Mouse (Mus musculus): ENCODE data around the gene Cdkn1b. TPM values are rescaled to one million over a fixed set of nuclear protein-coding genes. Genes with fewer than 3 reads are reported as not detected.

Cdkn1b gene
- polyA plus RNA-seq, 1 experiment from 2014 or later, result 9.4 TPM

DNA sequence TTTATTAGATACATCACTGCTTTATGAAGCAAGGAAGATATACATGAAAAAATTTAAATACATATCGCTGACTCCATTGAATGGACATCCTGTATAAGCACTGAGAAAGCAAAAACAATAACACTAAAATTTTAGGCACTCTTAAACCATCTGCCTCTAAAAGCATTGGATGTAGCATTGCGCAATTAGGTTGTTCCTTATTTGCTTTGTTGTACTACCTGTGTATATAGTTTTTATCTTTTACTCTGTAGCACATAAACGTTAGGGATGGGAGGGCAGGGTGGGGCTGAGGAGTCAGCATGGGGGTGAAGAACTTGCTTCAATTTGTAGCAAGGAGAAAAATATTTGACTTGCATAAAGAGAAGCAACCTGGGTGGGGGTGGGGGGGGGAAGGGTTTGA, 4.1 kb downstream of the Cdkn1b start:
- ATAC-seq (replicated peaks; ENCODE audit: low FRiP score), result no peak
- H3K4me2 ChIP-seq, result no peak overlapping the region
- peaks cover 24% of the 10 kb centered on the region for H3K4me1 ChIP-seq (replicated peaks; ENCODE audit: control insufficient read depth, insufficient read depth, low read length)
- H3K36me3 ChIP-seq (ENCODE audit: control insufficient read depth, insufficient read depth, low read length), result no peaks in the 10 kb centered on the region; the same call in 1 of the 2 replicates
- H3K9me3 ChIP-seq (ENCODE audit: control insufficient read depth, low read length), result no peaks in the 10 kb centered on the region
- DNase-seq (ENCODE audit: low spot score), result no peak
- WGBS, result 67% methylated on average over 3 of the region's 3 CpGs
- no peak overlapping the region for H3K9ac ChIP-seq (ENCODE audit: low read depth, low read length)
- no peak overlapping the region for H3K27ac ChIP-seq (ENCODE audit: low read depth, low read length)
- H3K27me3 ChIP-seq (replicated peaks; ENCODE audit: control insufficient read depth, insufficient read depth, low read length), result no peaks in the 10 kb centered on the region
- no peak overlapping the region for H3K4me3 ChIP-seq (ENCODE audit: low read depth, low read length)

DNA sequence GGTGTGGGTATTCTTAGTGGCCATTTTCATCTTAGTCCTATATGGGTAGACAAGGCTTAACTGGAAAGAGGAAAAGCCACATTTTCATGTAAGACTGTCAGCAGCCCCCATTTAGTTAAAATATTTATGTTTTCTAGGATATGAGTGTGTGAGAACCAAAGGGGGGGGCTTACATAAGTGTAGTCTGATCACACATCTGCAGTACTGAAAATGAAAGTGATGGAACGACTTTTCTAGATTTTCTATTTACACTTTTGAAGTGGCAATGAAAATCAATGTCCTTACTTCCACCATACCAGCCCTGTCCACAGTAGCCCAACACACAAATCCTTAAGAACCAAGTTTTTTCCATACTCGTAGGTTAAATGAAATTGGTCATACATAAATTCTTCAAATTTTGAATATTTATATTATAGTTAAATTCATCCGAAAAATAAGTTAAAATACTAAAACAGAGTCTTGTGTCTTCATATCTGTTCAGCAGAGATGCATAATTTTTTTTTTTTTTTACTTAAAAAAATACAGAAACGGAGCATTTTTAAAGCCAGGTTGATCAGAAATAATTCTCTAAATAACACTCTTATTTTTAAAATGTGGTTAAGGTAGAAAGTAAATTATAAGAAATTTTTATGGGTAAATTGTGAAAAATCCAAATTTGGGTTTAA, 5.6 kb downstream of the Cdkn1b start:
- H3K36me3 ChIP-seq (ENCODE audit: control insufficient read depth, insufficient read depth, low read length), result no peaks in the 10 kb centered on the region; the same call in 1 of the 2 replicates
- peaks cover 29% of the 10 kb centered on the region for H3K4me1 ChIP-seq (replicated peaks; ENCODE audit: control insufficient read depth, insufficient read depth, low read length)
- DNase-seq (ENCODE audit: low spot score), result no peak
- no peaks in the 10 kb centered on the region for H3K27me3 ChIP-seq (replicated peaks; ENCODE audit: control insufficient read depth, insufficient read depth, low read length)
- no peak overlapping the region for H3K9ac ChIP-seq (ENCODE audit: low read depth, low read length)
- peak overlapping the region; percentile 22; the same call in 1 of the 2 replicates for H3K4me2 ChIP-seq
- ATAC-seq (replicated peaks; ENCODE audit: low FRiP score), result no peak
- no peak overlapping the region for H3K4me3 ChIP-seq (ENCODE audit: low read depth, low read length)
- WGBS, result 68% methylated on average over 4 of the region's 4 CpGs
- no peak overlapping the region for H3K27ac ChIP-seq (ENCODE audit: low read depth, low read length)
- no peaks in the 10 kb centered on the region for H3K9me3 ChIP-seq (ENCODE audit: control insufficient read depth, low read length)

DNA sequence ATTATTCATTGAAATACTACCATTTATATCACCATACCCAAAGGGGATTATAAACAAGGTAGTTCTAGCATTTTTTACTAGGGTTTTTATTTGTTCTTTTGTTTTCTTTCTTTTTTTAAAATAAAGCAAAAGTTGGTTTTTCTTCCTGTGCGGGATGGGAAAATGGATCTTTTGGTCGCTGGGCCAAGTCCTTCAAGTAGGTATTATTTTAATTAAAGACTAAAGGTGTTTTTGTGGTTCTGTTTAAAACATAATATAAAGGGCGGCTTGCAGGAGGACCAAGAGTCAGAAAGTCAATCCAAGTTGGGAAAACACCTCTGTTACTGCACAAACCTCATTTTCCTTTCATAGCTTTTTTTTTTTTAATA, 6.1 kb downstream of the Cdkn1b start:
- no peak for ATAC-seq (replicated peaks; ENCODE audit: low FRiP score)
- Histone ChIP-seq H3K36me3 (ENCODE audit: control insufficient read depth, insufficient read depth, low read length) (no peaks in the 10 kb centered on the region; the same call in 1 of the 2 replicates), H3K4me3 (ENCODE audit: low read depth, low read length) (peak overlapping the region; percentile 75), H3K4me1 (replicated peaks; ENCODE audit: control insufficient read depth, insufficient read depth, low read length) (peaks cover 30% of the 10 kb centered on the region), H3K9me3 (ENCODE audit: control insufficient read depth, low read length) (no peaks in the 10 kb centered on the region), H3K27me3 (replicated peaks; ENCODE audit: control insufficient read depth, insufficient read depth, low read length) (no peaks in the 10 kb centered on the region), H3K4me2 (peak overlapping the region; percentile 90), H3K27ac (ENCODE audit: low read depth, low read length) (peak overlapping the region; percentile 100; the same call in 1 of the 2 replicates), H3K9ac (ENCODE audit: low read depth, low read length) (peak overlapping the region; percentile 94)
- no peak for DNase-seq (ENCODE audit: low spot score)
- WGBS, result 25% methylated on average over 3 of the region's 3 CpGs

- H3K4me2 ChIP-seq, result peak overlapping the region; percentile 90
- no peaks in the 10 kb centered on the region for H3K27me3 ChIP-seq (replicated peaks; ENCODE audit: control insufficient read depth, insufficient read depth, low read length)
- H3K9me3 ChIP-seq (ENCODE audit: control insufficient read depth, low read length), result no peaks in the 10 kb centered on the region
- under 1% methylated on average over 63 of the region's 63 CpGs for WGBS
- peak overlapping the region; percentile 75 for H3K4me3 ChIP-seq (ENCODE audit: low read depth, low read length)
- H3K36me3 ChIP-seq (ENCODE audit: control insufficient read depth, insufficient read depth, low read length), result no peaks in the 10 kb centered on the region; the same call in 1 of the 2 replicates
- H3K27ac ChIP-seq (ENCODE audit: low read depth, low read length), result peak overlapping the region; percentile 100
- H3K4me1 ChIP-seq (replicated peaks; ENCODE audit: control insufficient read depth, insufficient read depth, low read length), result peaks cover 29% of the 10 kb centered on the region
- peak; percentile 77 for DNase-seq (ENCODE audit: low spot score)
- ATAC-seq (replicated peaks; ENCODE audit: low FRiP score), result peak; percentile 46
- H3K9ac ChIP-seq (ENCODE audit: low read depth, low read length), result peak overlapping the region; percentile 94
Measured at GRCm38 (mm10) chr6:134926803-134927594, 6.8 kb downstream of the Cdkn1b start.

DNA sequence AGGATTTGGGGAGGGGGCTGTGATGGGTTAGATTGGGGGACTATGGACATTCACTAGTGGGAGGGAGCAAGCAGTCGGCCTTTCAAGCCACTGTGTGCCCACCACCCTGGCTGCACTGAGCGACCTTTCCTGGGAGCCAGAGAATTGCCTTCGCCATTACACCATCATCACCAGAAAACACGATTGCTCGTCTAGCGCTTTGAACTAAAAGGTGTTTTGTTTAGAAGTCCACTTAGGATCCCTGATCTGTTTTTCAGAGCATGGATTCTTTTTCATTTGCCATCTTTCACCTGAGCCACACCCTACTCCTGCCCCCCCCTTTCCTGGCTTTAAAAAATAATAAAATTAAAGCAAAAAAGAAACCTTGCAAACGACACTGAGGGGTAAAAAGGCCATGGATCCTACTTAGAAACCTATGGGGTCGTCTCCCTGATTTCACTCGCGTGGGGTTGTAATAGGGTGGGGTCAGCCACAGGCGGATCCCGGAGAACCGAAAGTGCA, 7.4 kb downstream of the Cdkn1b start:
- Histone ChIP-seq H3K9ac (ENCODE audit: low read depth, low read length) (peak overlapping the region; percentile 94), H3K27ac (ENCODE audit: low read depth, low read length) (peak overlapping the region; percentile 100), H3K4me2 (peak overlapping the region; percentile 90), H3K4me3 (ENCODE audit: low read depth, low read length) (peak overlapping the region; percentile 75), H3K9me3 (ENCODE audit: control insufficient read depth, low read length) (no peaks in the 10 kb centered on the region), H3K4me1 (replicated peaks; ENCODE audit: control insufficient read depth, insufficient read depth, low read length) (peaks cover 22% of the 10 kb centered on the region), H3K36me3 (ENCODE audit: control insufficient read depth, insufficient read depth, low read length) (no peaks in the 10 kb centered on the region), H3K27me3 (replicated peaks; ENCODE audit: control insufficient read depth, insufficient read depth, low read length) (no peaks in the 10 kb centered on the region)
- no peak for DNase-seq (ENCODE audit: low spot score)
- 0 out of 2 replicates have a peak, but pooled peaks have one; percentile 5 for ATAC-seq (replicated peaks; ENCODE audit: low FRiP score)
- WGBS, result 1% methylated on average over 13 of the region's 13 CpGs

GRCm38 (mm10) chr6:134928096-134928888, 8.1 kb downstream of the Cdkn1b start:
- Histone ChIP-seq H3K27ac (ENCODE audit: low read depth, low read length) (peak overlapping the region; percentile 100), H3K9me3 (ENCODE audit: control insufficient read depth, low read length) (no peaks in the 10 kb centered on the region), H3K4me3 (ENCODE audit: low read depth, low read length) (peak overlapping the region; percentile 75), H3K27me3 (replicated peaks; ENCODE audit: control insufficient read depth, insufficient read depth, low read length) (no peaks in the 10 kb centered on the region), H3K4me2 (peak overlapping the region; percentile 90), H3K4me1 (replicated peaks; ENCODE audit: control insufficient read depth, insufficient read depth, low read length) (peaks cover 22% of the 10 kb centered on the region), H3K36me3 (ENCODE audit: control insufficient read depth, insufficient read depth, low read length) (no peaks in the 10 kb centered on the region), H3K9ac (ENCODE audit: low read depth, low read length) (peak overlapping the region; percentile 94)
- DNase-seq (ENCODE audit: low spot score), result peak; percentile 86
- WGBS, result under 1% methylated on average over 63 of the region's 63 CpGs
- peak; percentile 82 for ATAC-seq (replicated peaks; ENCODE audit: low FRiP score)

DNA sequence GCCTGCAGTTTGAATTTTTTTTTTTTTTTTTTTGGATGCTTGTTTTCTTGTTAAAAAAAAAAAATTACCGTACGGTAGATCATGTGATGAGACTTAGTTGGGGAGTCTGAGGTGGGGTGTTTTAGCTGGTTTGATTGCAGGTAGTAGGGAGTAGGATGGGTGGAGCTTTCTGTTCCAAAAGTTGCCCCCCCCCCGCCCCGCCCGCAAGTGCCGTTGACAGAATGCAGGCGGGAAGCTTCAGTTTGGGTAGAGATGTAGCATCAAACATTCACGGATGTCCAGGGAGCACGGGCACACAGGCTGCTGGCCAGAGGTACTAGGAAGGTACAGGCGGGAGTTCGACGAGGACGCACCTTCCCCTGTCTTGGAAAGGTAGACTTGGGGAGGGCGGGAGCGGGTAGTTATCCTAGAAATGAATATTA, 8.7 kb downstream of the Cdkn1b start:
- Histone ChIP-seq H3K27me3 (replicated peaks; ENCODE audit: control insufficient read depth, insufficient read depth, low read length) (no peaks in the 10 kb centered on the region), H3K4me1 (replicated peaks; ENCODE audit: control insufficient read depth, insufficient read depth, low read length) (peaks cover 18% of the 10 kb centered on the region), H3K36me3 (ENCODE audit: control insufficient read depth, insufficient read depth, low read length) (no peaks in the 10 kb centered on the region), H3K4me2 (peak overlapping the region; percentile 90), H3K4me3 (ENCODE audit: low read depth, low read length) (peak overlapping the region; percentile 75), H3K27ac (ENCODE audit: low read depth, low read length) (peak overlapping the region; percentile 100), H3K9me3 (ENCODE audit: control insufficient read depth, low read length) (no peaks in the 10 kb centered on the region), H3K9ac (ENCODE audit: low read depth, low read length) (peak overlapping the region; percentile 71)
- WGBS, result under 1% methylated on average over 15 of the region's 15 CpGs
- ATAC-seq (replicated peaks; ENCODE audit: low FRiP score) (peak; percentile 48), DNase-seq (ENCODE audit: low spot score) (peak; percentile 71)

- WGBS, result 39% methylated on average over 4 of the region's 4 CpGs
- H3K4me1 ChIP-seq (replicated peaks; ENCODE audit: control insufficient read depth, insufficient read depth, low read length), result peaks cover 18% of the 10 kb centered on the region
- H3K27me3 ChIP-seq (replicated peaks; ENCODE audit: control insufficient read depth, insufficient read depth, low read length), result no peaks in the 10 kb centered on the region
- no peaks in the 10 kb centered on the region for H3K9me3 ChIP-seq (ENCODE audit: control insufficient read depth, low read length)
- no peak for ATAC-seq (replicated peaks; ENCODE audit: low FRiP score)
- H3K27ac ChIP-seq (ENCODE audit: low read depth, low read length), result no peak overlapping the region
- H3K36me3 ChIP-seq (ENCODE audit: control insufficient read depth, insufficient read depth, low read length), result no peaks in the 10 kb centered on the region
- DNase-seq (ENCODE audit: low spot score), result no peak
- H3K9ac ChIP-seq (ENCODE audit: low read depth, low read length), result peak overlapping the region; percentile 42
- H3K4me2 ChIP-seq, result peak overlapping the region; percentile 90
- peak overlapping the region; percentile 75 for H3K4me3 ChIP-seq (ENCODE audit: low read depth, low read length)
Measured at GRCm38 (mm10) chr6:134929926-134930325, 9.7 kb downstream of the Cdkn1b start.
